Mouse (Mus musculus): ENCODE measurements at regions not wholly inside any gene's neighbourhood (a gene's known extent, or its start where the extent isn't known, plus 50 kb on each side); places are given as distances from the start of the nearest gene placed in this dataset.

DNA sequence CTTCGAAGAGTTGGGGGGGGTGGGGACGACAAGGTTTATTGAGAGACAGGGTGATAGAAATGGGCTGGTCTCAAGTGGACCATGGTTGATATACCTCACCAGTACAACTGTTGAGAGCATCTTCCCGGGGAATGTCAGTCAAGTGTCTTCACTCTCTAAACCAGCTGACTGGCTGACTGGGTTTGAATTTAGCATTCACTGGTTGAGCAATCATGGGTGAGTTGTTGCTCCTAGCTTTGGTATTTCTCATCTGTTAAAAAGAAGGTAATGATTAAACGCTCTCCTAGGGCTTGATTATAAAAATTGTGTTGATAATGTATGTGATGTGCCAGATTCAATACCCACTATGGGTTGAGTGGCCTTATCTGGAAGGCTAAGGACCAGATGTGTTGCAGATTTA lies 89.6 kb upstream of the Klf9 start:
- no peak for TF ChIP-seq CTCF (IDR thresholded peaks at IDR 0.05; ENCODE audit: borderline replicate concordance, extremely low read depth, insufficient read depth, insufficient read length)
- TF ChIP-seq POLR2A (IDR thresholded peaks at IDR 0.05; ENCODE audit: borderline replicate concordance, extremely low read depth, insufficient read depth, insufficient read length, poor library complexity, severe bottlenecking), result no peak
